Mouse (Mus musculus) left cerebral cortex, postnatal 25 days (tissue): Measurements from ENCODE around the gene Mycbpap. TPM values are rescaled to one million over a fixed set of nuclear protein-coding genes. Genes with fewer than 3 reads are reported as not detected.

Experiments
- DNase-seq, 2 experiments: peaks; one replicate each; pipeline ENCODE4 v3.0.0; 2022; ENCODE audit warnings: low spot score in 2 of 2, mixed read lengths in 1 of 2
- intact Hi-C: fragments of 180-260 bp; cut with DNase I; formaldehyde crosslinking; loops from one replicate; pipeline ENCODE4 v1.15.1; 2025
- total RNA-seq, 2 experiments: library from RNA; stranded (reverse); gene quantifications; 2 replicates each; pipeline ENCODE4 v1.2.3; 2021

Mycbpap gene
- total RNA-seq = 1 to 10 TPM; 2.9 to 5.3 TPM

- intact Hi-C loops = no loop called here
- peak; percentile 64 to 67 for DNase-seq
These were observed at the start of gene Mycbpap for GRCm38 (mm10) chr11:94521219-94521843. Gene Mycbpap, minus strand, starts transcription at chr11:94521742.

- intact Hi-C loops = no loop called here
- no peak for DNase-seq
These were observed 49.1 kb upstream of the Mycbpap start for GRCm38 (mm10) chr11:94570612-94571011.

GRCm38 (mm10) chr11:94567326-94567725, 45.8 kb upstream of the Mycbpap start:
- intact Hi-C loops = no loop called here
- DNase-seq = no peak

- intact Hi-C loops = no loop called here
- no peak for DNase-seq
These were observed 45.0 kb upstream of the Mycbpap start for GRCm38 (mm10) chr11:94566534-94566933.

- intact Hi-C loops = no loop called here
- DNase-seq = no peak
These were observed 43.6 kb upstream of the Mycbpap start for GRCm38 (mm10) chr11:94565151-94565479.

GRCm38 (mm10) chr11:94564437-94565150, 43.1 kb upstream of the Mycbpap start, which contains the start of gene Chad:
Gene Chad, plus strand, starts transcription at chr11:94565047.
- DNase-seq = no peak
- intact Hi-C loops = no loop called here

GRCm38 (mm10) chr11:94563821-94564220, 42.3 kb upstream of the Mycbpap start:
- DNase-seq = no peak
- intact Hi-C loops = no loop called here

- DNase-seq = no peak
- intact Hi-C loops = no loop called here
These were observed 41.8 kb upstream of the Mycbpap start for GRCm38 (mm10) chr11:94563383-94563782.

- DNase-seq = peak in 1 of 2 experiments; percentile 51
- intact Hi-C loops = no loop called here
These were observed 36.7 kb upstream of the Mycbpap start for GRCm38 (mm10) chr11:94558226-94558625.

- intact Hi-C loops = no loop called here
- DNase-seq = no peak
These were observed 28.9 kb upstream of the Mycbpap start for GRCm38 (mm10) chr11:94550442-94550744.

GRCm38 (mm10) chr11:94549691-94550441, 28.3 kb upstream of the Mycbpap start:
- intact Hi-C loops = loop anchor here (2.0 to 5.0 kb wide), 4 partner anchors 59 to 223 kb away; partner anchors contain the start of gene Ankrd40

GRCm38 (mm10) chr11:94548888-94549690, 27.5 kb upstream of the Mycbpap start, which contains the start of gene Rsad1:
Gene Rsad1, minus strand, starts transcription at chr11:94549255.
- DNase-seq = peak; percentile 97 to 98
- intact Hi-C loops = loop anchor here (2.0 to 5.0 kb wide), 4 partner anchors 58 to 222 kb away; partner anchors contain the start of gene Ankrd40

More at GRCm38 (mm10) chr11:94549691-94550441, 28.3 kb upstream of the Mycbpap start:
- DNase-seq = peak in 1 of 2 experiments; percentile 68

GRCm38 (mm10) chr11:94548041-94548784, 26.7 kb upstream of the Mycbpap start:
- intact Hi-C loops = loop anchor here (2.0 to 5.0 kb wide), 4 partner anchors 57 to 221 kb away; partner anchors contain the start of gene Ankrd40
- peak; percentile 66 to 67 for DNase-seq

- intact Hi-C loops = loop anchor here (5.0 kb wide), 3 partner anchors 75 to 220 kb away; partner anchors contain the start of gene Ankrd40
- DNase-seq = no peak
These were observed 25.7 kb upstream of the Mycbpap start for GRCm38 (mm10) chr11:94547271-94547670.

- DNase-seq = no peak
- intact Hi-C loops = loop anchor here (5.0 kb wide), 3 partner anchors 76 to 219 kb away; partner anchors contain the start of gene Ankrd40
These were observed 24.8 kb upstream of the Mycbpap start for GRCm38 (mm10) chr11:94546381-94546780.

- peak in 1 of 2 experiments; percentile 35 for DNase-seq
- intact Hi-C loops = loop anchor here (5.0 kb wide), 1 partner anchor 122 kb away; no protein-coding TSS in a partner anchor
These were observed 22.9 kb upstream of the Mycbpap start for GRCm38 (mm10) chr11:94544422-94544821.

GRCm38 (mm10) chr11:94543932-94544331, 22.4 kb upstream of the Mycbpap start:
- intact Hi-C loops = loop anchor here (5.0 kb wide), 1 partner anchor 122 kb away; no protein-coding TSS in a partner anchor
- peak; percentile 92 to 97 for DNase-seq

- DNase-seq = no peak
- intact Hi-C loops = loop anchor here (5.0 kb wide), 1 partner anchor 121 kb away; no protein-coding TSS in a partner anchor
These were observed 21.8 kb upstream of the Mycbpap start for GRCm38 (mm10) chr11:94543344-94543743.
